Mouse (Mus musculus): ENCODE results near the gene Ccdc12.

The Ccdc12 gene

GRCm38 (mm10) chr9:110644295-110644694 is 12.0 kb upstream of the Ccdc12 start:
- no peak for DNase-seq (ENCODE audit: inconsistent age in 2 of 2, low spot score in 1 of 2)

- no peak for DNase-seq (ENCODE audit: inconsistent age in 2 of 2, low spot score in 1 of 2)
Observed at GRCm38 (mm10) chr9:110645219-110645618, 11.1 kb upstream of the Ccdc12 start.

- DNase-seq (ENCODE audit: inconsistent age in 2 of 2, low spot score in 1 of 2) = no peak
Observed at GRCm38 (mm10) chr9:110649775-110650174, 6.5 kb upstream of the Ccdc12 start.

GRCm38 (mm10) chr9:110651931-110652722 is 4.2 kb upstream of the Ccdc12 start:
- DNase-seq (ENCODE audit: inconsistent age in 2 of 2, low spot score in 1 of 2) = peak; percentile 52 to 61

GRCm38 (mm10) chr9:110652963-110653654 is 3.2 kb upstream of the Ccdc12 start:
- no peak for DNase-seq (ENCODE audit: inconsistent age in 2 of 2, low spot score in 1 of 2)

GRCm38 (mm10) chr9:110653655-110654461 is 2.4 kb upstream of the Ccdc12 start, which contains the start of gene Nbeal2:
Gene Nbeal2, minus strand, starts transcription at chr9:110654161.
- DNase-seq (ENCODE audit: inconsistent age in 2 of 2, low spot score in 1 of 2) = peak; percentile 98

GRCm38 (mm10) chr9:110654726-110655650 is 1.3 kb upstream of the Ccdc12 start:
- peak in 1 of 2 experiments; percentile 49 for DNase-seq (ENCODE audit: inconsistent age in 2 of 2, low spot score in 1 of 2)

- DNase-seq (ENCODE audit: inconsistent age in 2 of 2, low spot score in 1 of 2) = peak in 1 of 2 experiments; percentile 62
Observed at GRCm38 (mm10) chr9:110655651-110656007, 674 bp upstream of the Ccdc12 start.

GRCm38 (mm10) chr9:110657474-110658078 is 1.3 kb downstream of the Ccdc12 start:
- DNase-seq (ENCODE audit: inconsistent age in 2 of 2, low spot score in 1 of 2) = peak; percentile 45 to 72

- DNase-seq (ENCODE audit: inconsistent age in 2 of 2, low spot score in 1 of 2) = peak in 1 of 2 experiments; percentile 62
Observed at GRCm38 (mm10) chr9:110659521-110659920, 3.2 kb downstream of the Ccdc12 start.

- DNase-seq (ENCODE audit: inconsistent age in 2 of 2, low spot score in 1 of 2) = no peak
Observed at GRCm38 (mm10) chr9:110660208-110660607, 3.9 kb downstream of the Ccdc12 start.

- no peak for DNase-seq (ENCODE audit: inconsistent age in 2 of 2, low spot score in 1 of 2)
Observed at GRCm38 (mm10) chr9:110660856-110661612, 4.7 kb downstream of the Ccdc12 start.

GRCm38 (mm10) chr9:110662844-110663243 is 6.5 kb downstream of the Ccdc12 start:
- no peak for DNase-seq (ENCODE audit: inconsistent age in 2 of 2, low spot score in 1 of 2)

- DNase-seq (ENCODE audit: inconsistent age in 2 of 2, low spot score in 1 of 2) = peak in 1 of 2 experiments; percentile 50
Observed at GRCm38 (mm10) chr9:110665912-110666311, 9.6 kb downstream of the Ccdc12 start.

- no peak for DNase-seq (ENCODE audit: inconsistent age in 2 of 2, low spot score in 1 of 2)
Observed at GRCm38 (mm10) chr9:110666374-110666773, 10.1 kb downstream of the Ccdc12 start.

GRCm38 (mm10) chr9:110667219-110667836 is 11.0 kb downstream of the Ccdc12 start:
- DNase-seq (ENCODE audit: inconsistent age in 2 of 2, low spot score in 1 of 2) = peak in 1 of 2 experiments; percentile 44

- no peak for DNase-seq (ENCODE audit: inconsistent age in 2 of 2, low spot score in 1 of 2)
Observed at GRCm38 (mm10) chr9:110668601-110669293, 12.4 kb downstream of the Ccdc12 start.

GRCm38 (mm10) chr9:110669785-110670184 is 13.5 kb downstream of the Ccdc12 start:
- no peak for DNase-seq (ENCODE audit: inconsistent age in 2 of 2, low spot score in 1 of 2)

Data from adrenal gland, adult (tissue).